Mouse (Mus musculus): ENCODE measurements around the gene Kalrn.
"Not testable (repeated sequence)": the region's sequence is repeated elsewhere in the genome, so short reads cannot be mapped to it uniquely, and the experiment has no call there.

Kalrn gene

DNA sequence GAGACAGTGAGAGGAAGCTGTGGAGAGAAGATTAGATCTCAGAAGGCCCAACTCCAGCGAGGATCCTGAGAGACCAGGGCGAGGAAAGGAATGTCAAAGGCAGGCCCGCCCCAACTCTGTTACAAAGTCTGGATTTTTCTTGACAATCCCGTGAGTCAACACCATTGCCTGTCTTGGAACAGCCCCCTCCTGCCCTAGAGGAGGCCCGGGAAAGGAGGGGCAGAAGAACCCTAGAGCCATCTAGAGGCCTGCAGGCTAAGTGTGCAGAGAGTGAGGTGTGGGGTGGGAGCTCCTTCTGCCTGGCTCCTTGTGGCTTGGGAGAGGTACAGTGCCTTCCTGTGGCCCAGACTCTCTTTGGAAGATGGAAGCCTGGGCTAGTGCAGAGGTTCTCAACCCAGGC, 460.8 kb downstream of the Kalrn start:
- DNase-seq (ENCODE audit: low spot score in 2 of 2), result no peak

- DNase-seq (ENCODE audit: low spot score in 2 of 2), result no peak
Observed at GRCm38 (mm10) chr16:34110840-34111625, 462.3 kb downstream of the Kalrn start.

DNA sequence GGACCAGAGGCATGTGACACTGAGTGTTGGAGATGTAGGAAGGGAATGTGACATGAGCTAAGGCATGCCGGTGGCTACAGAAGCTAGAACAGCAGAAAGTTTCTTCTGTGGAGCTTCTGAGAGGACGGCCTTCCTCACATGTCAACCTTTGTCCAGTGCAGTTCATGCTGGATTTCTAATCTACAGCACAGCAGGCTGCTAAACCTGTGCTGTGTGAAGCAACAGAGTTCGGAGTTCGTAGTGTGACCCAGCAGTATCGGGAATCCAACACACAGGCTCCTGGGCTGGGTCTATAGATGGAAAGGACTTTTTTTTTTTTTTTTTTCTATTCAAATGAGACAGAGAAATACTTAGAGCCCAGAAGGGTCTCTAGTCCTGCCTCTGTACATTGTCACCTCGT, 468.9 kb downstream of the Kalrn start:
- no peak for DNase-seq (ENCODE audit: low spot score in 2 of 2)

DNA sequence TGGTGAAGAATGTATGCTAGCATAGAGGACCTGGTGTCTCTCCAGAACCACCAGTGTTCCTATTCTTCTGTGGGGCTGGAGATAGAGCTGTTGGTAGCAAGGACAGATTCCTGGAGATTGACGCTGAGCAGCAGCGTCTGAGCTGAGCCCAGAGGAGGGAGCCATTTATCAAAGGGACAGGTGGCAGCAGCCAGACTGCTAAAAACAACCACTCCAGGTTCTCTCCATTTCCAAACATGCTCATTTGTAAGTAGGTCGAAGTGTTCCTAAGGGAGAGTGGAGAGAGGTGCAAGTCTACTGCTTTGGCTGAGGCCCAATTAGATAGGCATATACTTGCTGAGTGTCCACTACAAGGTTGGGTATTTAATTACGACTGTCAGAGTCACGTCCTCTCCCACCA, 470.6 kb downstream of the Kalrn start:
- no peak for DNase-seq (ENCODE audit: low spot score in 2 of 2)

DNA sequence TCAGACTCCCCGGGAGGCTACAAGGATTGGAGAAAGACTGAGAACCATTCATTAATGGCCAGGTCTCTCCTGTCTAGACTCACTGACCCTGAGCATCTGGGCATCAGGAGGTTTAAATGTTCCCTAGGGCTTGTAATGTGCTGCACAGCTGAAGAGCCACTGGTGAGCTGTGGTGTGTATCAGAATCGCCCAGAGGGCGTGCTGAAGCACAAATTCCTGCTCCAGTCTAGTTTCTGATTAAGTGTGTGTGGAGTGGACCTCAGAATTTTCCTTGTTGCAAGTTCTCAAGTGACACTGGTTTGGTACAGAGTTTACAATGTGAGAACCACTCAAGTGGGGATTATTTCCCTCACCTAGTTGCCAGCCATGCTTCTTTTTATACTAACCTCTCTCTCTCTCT, 473.5 kb downstream of the Kalrn start:
- no peak for DNase-seq (ENCODE audit: low spot score in 2 of 2)

- peak; percentile 81 to 82 for DNase-seq (ENCODE audit: low spot score in 2 of 2)
Observed at GRCm38 (mm10) chr16:34095548-34096141, 477.7 kb downstream of the Kalrn start.

GRCm38 (mm10) chr16:34095093-34095465, 478.3 kb downstream of the Kalrn start:
- no peak for DNase-seq (ENCODE audit: low spot score in 2 of 2)

- DNase-seq (ENCODE audit: low spot score in 2 of 2), result peak; percentile 39 to 41
Observed at GRCm38 (mm10) chr16:34094446-34095092, 478.8 kb downstream of the Kalrn start.

DNA sequence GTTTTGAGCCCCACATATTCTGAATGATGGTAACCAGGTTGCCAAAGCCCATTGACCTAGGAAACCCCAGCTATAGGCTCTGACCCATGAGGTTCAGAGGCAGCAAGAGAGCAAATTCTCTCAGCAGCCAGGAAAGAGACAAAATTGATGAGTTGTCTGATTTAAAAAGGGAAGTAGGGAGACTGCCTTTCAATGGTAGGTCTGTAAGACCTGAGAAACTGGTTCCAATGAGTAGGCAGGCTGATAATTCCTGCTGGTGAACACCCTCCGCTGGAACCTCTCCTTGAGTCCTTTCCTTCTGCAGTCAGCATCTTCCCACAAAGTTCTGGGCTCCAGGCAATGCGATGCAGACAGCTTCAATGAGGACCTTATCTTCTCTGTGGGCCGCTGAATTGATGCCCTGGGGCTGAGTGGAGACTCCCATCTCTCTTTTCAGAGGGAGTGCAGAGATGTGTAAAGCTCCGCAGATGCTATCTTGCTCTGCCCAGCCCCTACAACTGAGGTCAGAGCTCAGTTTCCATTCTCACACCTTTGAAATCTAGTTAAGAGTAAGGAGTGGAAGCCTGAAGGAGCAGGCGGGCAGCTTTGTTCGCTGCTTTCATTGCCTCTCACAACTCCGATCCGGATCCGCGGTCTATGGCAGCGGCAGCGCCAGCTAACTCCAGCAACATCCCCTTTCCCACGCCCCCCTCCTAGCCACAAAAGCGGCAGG, 479.4 kb downstream of the Kalrn start:
- DNase-seq (ENCODE audit: low spot score in 2 of 2), result no peak

- DNase-seq (ENCODE audit: low spot score in 2 of 2), result no peak
Observed at GRCm38 (mm10) chr16:34089528-34090095, 483.7 kb downstream of the Kalrn start.

DNA sequence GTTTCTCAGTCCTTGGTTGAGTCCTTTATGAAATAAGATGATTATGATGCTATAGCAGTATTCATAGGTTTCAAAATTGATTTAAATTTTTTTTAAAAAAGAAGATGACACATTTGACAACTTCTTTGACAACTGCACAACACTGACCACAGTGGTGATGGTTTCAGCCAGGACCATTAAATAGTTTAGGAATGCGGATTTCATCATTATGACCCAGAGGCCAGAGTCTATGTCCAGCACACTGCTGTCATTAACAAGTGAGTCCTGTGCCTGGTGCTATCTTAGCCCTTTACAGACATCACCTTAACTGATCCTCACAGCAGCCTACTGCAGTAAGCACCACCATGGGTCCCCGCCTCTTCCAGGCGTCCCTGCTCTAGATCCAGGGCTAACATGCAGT, 484.3 kb downstream of the Kalrn start:
- DNase-seq (ENCODE audit: low spot score in 2 of 2), result no peak

DNA sequence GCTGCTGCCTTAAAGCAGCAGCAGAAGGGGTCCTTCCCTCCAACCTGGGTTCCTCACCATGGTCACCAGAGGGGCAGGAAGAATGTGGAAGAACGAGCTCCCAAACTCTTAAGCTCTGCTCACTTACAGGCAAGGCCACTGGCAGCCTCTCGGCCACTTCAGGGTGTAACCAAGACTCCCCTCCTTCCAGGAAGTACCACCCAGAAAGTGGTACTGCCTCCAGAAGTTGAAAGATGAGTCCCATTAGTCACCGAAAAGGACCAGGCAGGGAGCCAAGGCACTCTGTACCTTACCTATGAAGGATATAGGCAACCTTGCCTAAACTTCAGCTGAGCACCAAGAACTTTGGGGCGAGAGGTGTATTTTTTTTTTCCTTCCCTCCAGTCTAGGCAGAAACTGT, 485.0 kb downstream of the Kalrn start:
- no peak for DNase-seq (ENCODE audit: low spot score in 2 of 2)

DNA sequence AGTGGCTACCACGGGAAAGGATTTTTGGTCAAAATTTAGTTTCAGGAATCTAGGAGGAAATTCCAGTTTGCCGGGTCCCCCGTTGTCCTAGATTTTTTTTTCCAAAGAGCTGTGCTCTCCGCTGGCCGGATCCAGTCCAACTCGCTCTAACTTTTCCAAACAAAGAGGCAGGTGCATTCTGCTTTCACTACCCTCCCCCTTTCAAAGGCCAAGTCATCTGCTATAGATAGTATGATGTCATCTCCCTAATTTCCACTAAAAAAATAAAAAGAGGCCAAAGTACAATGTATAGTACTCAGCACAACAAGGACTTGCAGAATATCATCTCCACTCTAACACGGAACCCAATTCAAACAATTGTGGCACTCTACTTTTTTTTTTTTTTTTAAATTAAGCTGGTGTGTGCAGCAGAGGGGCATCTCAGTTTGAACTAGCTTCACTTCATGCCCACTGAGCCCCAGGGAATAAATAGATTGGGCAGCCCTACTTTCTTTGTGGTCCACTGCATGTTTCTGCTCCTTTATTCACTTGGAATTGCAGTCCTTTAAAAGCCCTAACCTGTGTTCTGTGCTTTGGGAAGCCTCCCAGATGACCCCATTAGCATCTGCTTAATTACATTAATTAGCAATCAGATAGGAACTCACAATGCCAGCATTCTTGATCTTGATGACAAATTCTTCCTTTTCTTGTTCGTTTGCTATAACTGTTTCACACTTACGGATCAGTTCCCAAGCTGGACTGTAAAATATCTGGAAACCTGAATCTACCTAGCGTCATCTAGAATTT, 489.0 kb downstream of the Kalrn start:
- DNase-seq (ENCODE audit: low spot score in 2 of 2), result no peak

- peak in 1 of 2 experiments; percentile 35 for DNase-seq (ENCODE audit: low spot score in 2 of 2)
Observed at GRCm38 (mm10) chr16:34082494-34083469, 490.6 kb downstream of the Kalrn start.

GRCm38 (mm10) chr16:34081683-34082438, 491.5 kb downstream of the Kalrn start:
- peak; percentile 60 to 70 for DNase-seq (ENCODE audit: low spot score in 2 of 2)

- DNase-seq (ENCODE audit: low spot score in 2 of 2), result not testable (repeated sequence)
Observed at GRCm38 (mm10) chr16:34081314-34081682, 492.0 kb downstream of the Kalrn start.

DNA sequence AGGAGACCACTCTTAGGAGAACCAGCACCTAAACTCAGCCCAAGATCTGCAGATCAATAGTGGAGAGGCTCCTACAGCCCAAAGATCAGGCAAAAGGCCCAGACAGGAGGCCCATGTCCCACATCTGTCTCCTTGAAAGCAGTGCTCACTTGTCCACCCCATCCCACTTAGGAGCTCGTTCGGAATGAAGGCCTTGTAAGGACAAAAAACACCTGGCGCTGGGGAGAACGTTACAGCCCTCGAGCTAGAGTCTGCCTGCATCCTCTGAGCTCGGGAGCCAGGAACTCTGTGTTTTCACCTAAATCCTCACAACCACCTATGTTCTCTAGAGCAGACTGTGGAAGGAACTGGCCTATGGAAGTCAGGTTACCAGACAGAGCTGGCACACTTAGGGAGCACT, 492.5 kb downstream of the Kalrn start:
- DNase-seq (ENCODE audit: low spot score in 2 of 2), result no peak

DNA sequence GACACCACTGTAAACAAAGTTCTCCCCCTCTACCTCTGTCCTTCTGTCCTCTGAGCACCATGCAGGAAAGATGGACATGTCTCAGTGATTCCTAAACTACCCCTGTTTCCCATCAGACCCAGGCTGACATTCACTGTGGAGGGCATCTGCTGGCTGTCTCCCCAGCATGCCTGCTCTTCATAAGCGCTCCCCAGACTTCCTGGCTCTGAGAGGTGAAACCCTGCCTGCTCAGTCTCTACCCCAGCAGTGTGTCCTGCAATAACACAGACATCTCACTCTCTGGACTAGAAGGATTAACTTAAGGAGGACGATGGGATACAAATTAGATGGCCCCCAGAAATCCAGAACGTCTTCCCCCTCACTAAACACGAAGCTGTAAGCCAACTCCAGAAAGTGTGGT, 493.8 kb downstream of the Kalrn start:
- DNase-seq (ENCODE audit: low spot score in 2 of 2), result peak; percentile 34 to 35

DNA sequence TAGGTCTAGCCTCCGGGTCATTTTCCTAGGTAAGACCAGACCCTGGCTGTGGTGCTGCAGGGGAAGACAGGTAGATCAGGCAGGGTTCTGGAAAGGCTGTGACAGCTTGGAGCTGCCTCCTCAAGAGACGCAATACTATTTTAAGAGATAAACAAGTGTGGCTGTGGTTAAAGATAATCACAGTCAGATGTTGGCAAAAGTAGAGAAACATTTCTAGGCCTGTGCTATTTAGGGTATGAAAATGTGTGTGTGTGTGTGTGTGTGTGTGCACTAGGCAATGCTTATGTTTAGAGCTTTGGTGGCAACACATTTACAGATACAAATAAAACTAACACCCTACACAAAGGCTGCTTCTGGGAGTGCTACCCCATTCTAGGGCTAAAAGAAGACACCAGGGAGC, 494.6 kb downstream of the Kalrn start:
- peak; percentile 27 to 49 for DNase-seq (ENCODE audit: low spot score in 2 of 2)

Measured in heart, adult 9 months (tissue).